Mouse (Mus musculus) erythroblast, embryonic 14.5 days (primary cell): Measurements from ENCODE around the gene Wfikkn1. TPM values are rescaled to one million over a fixed set of nuclear protein-coding genes. Genes with fewer than 3 reads are reported as not detected.
A peak's percentile ranks its signal among the peaks of the same experiment; 100 is the strongest.

Experiments
- H3K27me3 ChIP-seq: 2 replicates; pipeline ENCODE4 v1.6.1; 2012; ENCODE audit warnings: inconsistent platforms; ENCODE audit not compliant: control insufficient read depth
- H3K36me3 ChIP-seq: 2 replicates; pipeline ENCODE4 v1.6.1; 2012; ENCODE audit warnings: mild to moderate bottlenecking, inconsistent platforms; ENCODE audit not compliant: control insufficient read depth
- H3K4me1 ChIP-seq: 2 replicates; pipeline ENCODE4 v1.6.1; 2012; ENCODE audit warnings: inconsistent platforms; ENCODE audit not compliant: control insufficient read depth
- H3K4me3 ChIP-seq: replicated peaks from 2 replicates; pipeline ENCODE3; 2012; ENCODE audit warnings: moderate library complexity, mild to moderate bottlenecking, inconsistent platforms
- H3K9me3 ChIP-seq: 2 replicates; pipeline ENCODE4 v1.6.1; 2012; ENCODE audit warnings: low read length, inconsistent platforms, mixed read lengths; ENCODE audit not compliant: control insufficient read depth
- GATA1 ChIP-seq: IDR thresholded peaks from 2 replicates; pipeline ENCODE4 v1.6.1; 2012; ENCODE audit warnings: low read length, inconsistent platforms, mixed read lengths
- TAL1 ChIP-seq: IDR thresholded peaks from 3 replicates; pipeline ENCODE4 v1.6.1; 2012; ENCODE audit warnings: low read length, inconsistent platforms, mixed read lengths
- polyA plus RNA-seq: library from polyadenylated mRNA; stranded (reverse); fragments of >175 nt; gene quantifications from 2 replicates; pipeline ENCODE4 v1.2.3, GENCODE M21; 2012

Gene Wfikkn1
- 0.17 and 0.18 TPM in 2 replicates for polyA plus RNA-seq

DNA sequence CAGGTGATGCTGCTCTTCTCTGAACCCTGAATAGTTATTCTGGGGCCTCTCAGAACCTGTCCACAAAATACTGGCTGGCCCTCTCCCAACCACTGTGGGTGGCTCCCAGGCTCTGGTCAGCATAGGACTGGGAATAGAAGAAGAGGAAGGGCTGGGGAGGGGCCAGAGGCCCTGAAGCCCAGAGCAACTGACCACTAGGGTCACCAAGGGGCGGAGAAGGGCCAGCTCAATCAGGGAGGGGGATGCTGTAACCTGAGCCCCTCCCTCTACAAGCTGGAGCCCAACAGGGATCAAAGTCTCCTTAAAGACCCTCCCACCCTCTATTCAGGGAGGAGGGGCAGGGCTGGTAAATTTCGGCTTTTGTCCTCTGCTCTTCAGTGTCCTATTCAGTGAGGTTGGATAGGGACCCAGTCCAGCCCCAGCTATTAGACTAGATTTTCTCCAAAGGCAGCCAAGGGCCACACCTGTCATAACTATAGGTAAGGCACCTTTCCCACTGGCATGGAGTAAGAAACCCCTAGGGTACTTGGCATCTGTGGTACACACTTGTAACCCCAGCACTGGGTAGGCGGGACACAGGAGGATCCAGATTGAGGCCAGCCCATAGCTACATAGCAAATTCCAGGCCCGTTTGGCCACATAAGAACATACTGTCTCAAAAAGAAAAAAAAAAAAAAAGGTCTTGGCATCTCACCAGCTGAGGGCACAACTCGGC is at the start of gene Wfikkn1:
TSS of gene Wfikkn1 (minus strand) at position 663 of the 715 bp plus-strand sequence.
- peaks cover 65% of the 10 kb centered on the region for H3K36me3 ChIP-seq

GRCm38 (mm10) chr17:25925348-25925747 is 44.7 kb upstream of the Wfikkn1 start:
- Histone ChIP-seq H3K36me3 (peaks cover 82% of the 10 kb centered on the region), H3K9me3 (no peaks in the 10 kb centered on the region), H3K4me1 (peaks cover 56% of the 10 kb centered on the region), H3K27me3 (no peaks in the 10 kb centered on the region; the same call in 1 of the 2 replicates), H3K4me3 (no peak overlapping the region)
- TF ChIP-seq GATA1 (no peak), TAL1 (no peak)

More for the DNA sequence above, at the start of gene Wfikkn1:
- peaks cover 48% of the 10 kb centered on the region for H3K4me1 ChIP-seq
- TF ChIP-seq GATA1 (no peak), TAL1 (no peak)
- H3K9me3 ChIP-seq = no peaks in the 10 kb centered on the region
- H3K4me3 ChIP-seq = no peak within 1 kb of the TSS
- H3K27me3 ChIP-seq = no peaks in the 10 kb centered on the region

- peaks cover 62% of the 10 kb centered on the region for H3K4me1 ChIP-seq
- H3K9me3 ChIP-seq = no peaks in the 10 kb centered on the region
- no peak for TF ChIP-seq GATA1
- no peak for TF ChIP-seq TAL1
- H3K4me3 ChIP-seq = no peak overlapping the region
- no peaks in the 10 kb centered on the region for H3K27me3 ChIP-seq
- H3K36me3 ChIP-seq = peaks cover 54% of the 10 kb centered on the region
Observed at GRCm38 (mm10) chr17:25922120-25922519, 41.5 kb upstream of the Wfikkn1 start.

GRCm38 (mm10) chr17:25919786-25920642 is 39.4 kb upstream of the Wfikkn1 start:
- Histone ChIP-seq H3K27me3 (no peaks in the 10 kb centered on the region), H3K4me3 (peak overlapping the region; percentile 73), H3K4me1 (peaks cover 63% of the 10 kb centered on the region), H3K36me3 (peaks cover 35% of the 10 kb centered on the region), H3K9me3 (no peaks in the 10 kb centered on the region)
- TF ChIP-seq GATA1 (peak; percentile 27; the same call in 1 of the 2 replicates), TAL1 (no peak)

DNA sequence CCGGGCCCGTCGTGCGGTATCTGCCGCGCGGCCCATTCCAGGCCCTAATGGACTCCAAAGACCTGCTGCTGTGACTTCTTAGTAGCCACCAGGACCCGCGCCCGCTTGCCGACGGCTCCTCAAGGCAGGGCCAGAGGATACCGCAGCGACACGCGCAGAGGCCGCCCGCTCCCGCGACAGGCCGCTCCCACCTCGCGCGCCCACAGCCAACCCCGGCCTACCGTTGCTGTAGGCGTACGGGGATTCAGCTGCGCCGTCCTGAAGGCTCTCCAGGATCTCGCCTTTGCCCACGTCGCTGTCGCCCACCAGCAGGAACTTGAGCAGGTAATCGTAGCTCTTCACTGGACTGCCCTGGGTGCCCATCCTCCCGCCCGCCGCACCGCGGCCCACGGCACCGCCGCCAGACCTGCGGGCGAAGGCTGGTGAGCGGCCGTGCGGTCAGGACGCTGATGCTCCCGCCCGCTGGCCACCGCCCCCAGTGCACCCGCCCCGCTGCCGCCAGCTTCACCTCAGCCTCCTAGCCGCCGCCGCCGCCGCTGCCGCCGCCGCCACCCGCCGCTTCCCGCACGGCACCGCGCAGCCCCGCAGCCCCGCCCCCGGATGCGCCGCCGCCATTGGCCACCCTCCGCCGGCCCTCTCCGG is 38.6 kb upstream of the Wfikkn1 start, which contains the start of gene Rab40c:
TSS of gene Rab40c (minus strand) at position 584 of the 642 bp plus-strand sequence.
- Histone ChIP-seq H3K4me1 (peaks cover 67% of the 10 kb centered on the region), H3K4me3 (peak within 1 kb of the TSS; percentile 73), H3K36me3 (peaks cover 27% of the 10 kb centered on the region), H3K9me3 (no peaks in the 10 kb centered on the region), H3K27me3 (no peaks in the 10 kb centered on the region)
- TF ChIP-seq TAL1 = no peak

GRCm38 (mm10) chr17:25918037-25918750 is 37.5 kb upstream of the Wfikkn1 start:
- TF ChIP-seq GATA1 = no peak
- no peak for TF ChIP-seq TAL1
- Histone ChIP-seq H3K36me3 (peaks cover 23% of the 10 kb centered on the region), H3K4me1 (peaks cover 74% of the 10 kb centered on the region), H3K27me3 (no peaks in the 10 kb centered on the region), H3K4me3 (peak overlapping the region; percentile 73), H3K9me3 (no peaks in the 10 kb centered on the region)

DNA sequence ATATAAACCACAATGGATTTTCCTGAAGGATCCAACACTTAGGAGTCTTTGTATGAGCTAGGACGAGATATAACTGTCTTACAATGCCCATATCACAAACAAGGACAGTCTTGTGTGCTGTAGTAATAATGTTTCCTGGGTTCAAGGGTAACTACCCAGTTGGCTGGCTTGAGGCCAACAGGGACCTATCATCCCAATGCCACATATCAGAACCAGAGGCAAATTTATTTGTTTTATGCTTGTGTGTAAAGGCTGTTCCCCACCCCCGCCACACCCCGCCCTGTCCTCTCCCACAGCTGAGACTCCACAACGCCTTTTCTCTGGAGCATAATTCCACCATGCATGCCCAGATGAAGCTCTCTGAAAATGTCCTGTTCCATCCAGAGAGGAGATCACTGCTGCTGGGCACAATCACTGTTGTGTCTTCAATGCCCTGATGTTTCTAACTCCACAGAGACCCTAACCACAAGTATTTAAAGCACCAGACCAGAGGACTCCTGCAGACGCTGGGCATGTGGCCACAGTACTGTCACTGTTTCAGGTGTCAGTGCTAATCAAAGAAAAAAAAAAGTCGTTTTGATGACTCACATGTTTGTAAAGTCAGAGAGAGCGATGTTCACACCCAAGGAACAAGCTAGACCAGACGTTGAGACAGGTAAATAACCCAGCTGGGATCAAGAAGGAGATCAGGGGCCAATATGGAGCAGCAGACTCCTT is 36.4 kb upstream of the Wfikkn1 start:
- Histone ChIP-seq H3K36me3 (peaks cover 14% of the 10 kb centered on the region), H3K9me3 (no peaks in the 10 kb centered on the region), H3K4me1 (peaks cover 72% of the 10 kb centered on the region), H3K4me3 (no peak overlapping the region), H3K27me3 (no peaks in the 10 kb centered on the region)
- TF ChIP-seq TAL1 (no peak), GATA1 (no peak)

DNA sequence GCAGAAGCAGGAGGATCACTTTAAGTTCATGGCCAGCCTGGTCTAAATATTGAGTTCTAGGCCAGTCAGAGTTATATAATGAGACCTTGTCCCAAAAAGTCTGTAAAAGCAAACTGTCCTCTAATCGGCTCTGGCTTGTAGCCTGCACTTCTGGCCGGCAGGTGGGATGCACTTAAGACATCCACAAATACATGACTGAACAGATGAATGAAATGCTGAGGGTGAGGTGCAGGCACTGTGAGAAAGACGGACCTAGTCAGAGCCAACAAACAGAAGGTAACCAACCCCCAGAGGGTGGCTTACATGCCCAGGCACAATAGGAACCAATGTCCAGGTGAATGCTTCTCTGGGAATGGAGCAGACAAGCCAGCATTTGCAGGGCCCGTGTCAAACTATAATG is 33.6 kb upstream of the Wfikkn1 start:
- H3K4me1 ChIP-seq = peaks cover 55% of the 10 kb centered on the region
- no peaks in the 10 kb centered on the region for H3K27me3 ChIP-seq
- peaks cover 13% of the 10 kb centered on the region for H3K36me3 ChIP-seq
- no peaks in the 10 kb centered on the region for H3K9me3 ChIP-seq
- no peak overlapping the region for H3K4me3 ChIP-seq
- TF ChIP-seq GATA1 (no peak), TAL1 (no peak)
